Mouse (Mus musculus) liver, postnatal 0 days (tissue): Measurements from ENCODE around the gene Abi3. TPM values are rescaled to one million over a fixed set of nuclear protein-coding genes. Genes with fewer than 3 reads are reported as not detected.
A peak's percentile ranks its signal among the peaks of the same experiment; 100 is the strongest.

Source experiments
- ATAC-seq: fragments of 200-750 bp; cut with Nextera tagmentation; 2 replicates; pipeline ENCODE4 v1.8.0; 2017; ENCODE audit warnings: mild to moderate bottlenecking, moderate library complexity
- DNase-seq: peaks from one replicate; pipeline ENCODE4 v3.0.0-alpha.2; 2016
- H3K27ac ChIP-seq: fragments of 300-500 bp; sonication (generic); 2 replicates; pipeline ENCODE4 v1.5.1; 2014; ENCODE audit warnings: antibody characterized with exemption, moderate library complexity, mild to moderate bottlenecking, low read depth
- H3K27me3 ChIP-seq: fragments of 300-500 bp; sonication (generic); 2 replicates; pipeline ENCODE4 v1.6.1; 2014; ENCODE audit warnings: low read length, control low read depth, mixed read lengths; ENCODE audit not compliant: insufficient read depth
- H3K36me3 ChIP-seq: fragments of 300-500 bp; sonication (generic); replicated peaks from 2 replicates; pipeline ENCODE4 v1.6.1; 2014; ENCODE audit warnings: mild to moderate bottlenecking, control low read depth, low read length, moderate library complexity, mixed read lengths; ENCODE audit not compliant: insufficient read depth
- H3K4me1 ChIP-seq: fragments of 300-500 bp; sonication (generic); 2 replicates; pipeline ENCODE4 v1.6.1; 2014; ENCODE audit warnings: antibody characterized with exemption, mild to moderate bottlenecking, control low read depth; ENCODE audit not compliant: insufficient read depth
- H3K4me2 ChIP-seq: fragments of 300-500 bp; sonication (generic); 2 replicates; pipeline ENCODE4 v1.6.1; 2014; ENCODE audit warnings: low read depth, mild to moderate bottlenecking, low read length, moderate library complexity, mixed read lengths
- H3K4me3 ChIP-seq: fragments of 300-500 bp; sonication (generic); 2 replicates; pipeline ENCODE4 v1.5.1; 2014; ENCODE audit warnings: low read depth, low read length
- H3K9ac ChIP-seq: fragments of 300-500 bp; sonication (generic); replicated peaks from 2 replicates; pipeline ENCODE4 v1.6.1; 2014; ENCODE audit warnings: mild to moderate bottlenecking, moderate library complexity
- H3K9me3 ChIP-seq: fragments of 300-500 bp; sonication (generic); 2 replicates; pipeline ENCODE4 v1.6.1; 2016; ENCODE audit warnings: mild to moderate bottlenecking, control low read depth, low read length, mixed read lengths
- CTCF ChIP-seq: sonication (generic); IDR thresholded peaks from 2 replicates; pipeline ENCODE4 v1.5.1; 2016; ENCODE audit warnings: antibody characterized with exemption, low read depth
- EP300 ChIP-seq: IDR thresholded peaks from 2 replicates; pipeline ENCODE4 v1.6.1; 2016; ENCODE audit warnings: antibody characterized with exemption, low read depth, mild to moderate bottlenecking
- WGBS: fragments of 180-500 bp; shearing (Covaris S2); extraction: QIAGEN DNeasy Blood & Tissue Kit; methylation state at CpG from one replicate; pipeline ENCODE4 v1.1.7; 2014; ENCODE audit not compliant: insufficient replicate concordance; 5-methylcytosine and 5-hydroxymethylcytosine counted together
- polyA plus RNA-seq: library from polyadenylated mRNA; unstranded; fragments of >200 nt; fragmentation: Nextera tagmentation; extraction: Ambion mirVana; gene quantifications from 2 replicates; pipeline ENCODE4 v1.2.1, GENCODE M21; 2015

The Abi3 gene
- polyA plus RNA-seq, 1 experiment from 2014 or later = 9.8 TPM

DNA sequence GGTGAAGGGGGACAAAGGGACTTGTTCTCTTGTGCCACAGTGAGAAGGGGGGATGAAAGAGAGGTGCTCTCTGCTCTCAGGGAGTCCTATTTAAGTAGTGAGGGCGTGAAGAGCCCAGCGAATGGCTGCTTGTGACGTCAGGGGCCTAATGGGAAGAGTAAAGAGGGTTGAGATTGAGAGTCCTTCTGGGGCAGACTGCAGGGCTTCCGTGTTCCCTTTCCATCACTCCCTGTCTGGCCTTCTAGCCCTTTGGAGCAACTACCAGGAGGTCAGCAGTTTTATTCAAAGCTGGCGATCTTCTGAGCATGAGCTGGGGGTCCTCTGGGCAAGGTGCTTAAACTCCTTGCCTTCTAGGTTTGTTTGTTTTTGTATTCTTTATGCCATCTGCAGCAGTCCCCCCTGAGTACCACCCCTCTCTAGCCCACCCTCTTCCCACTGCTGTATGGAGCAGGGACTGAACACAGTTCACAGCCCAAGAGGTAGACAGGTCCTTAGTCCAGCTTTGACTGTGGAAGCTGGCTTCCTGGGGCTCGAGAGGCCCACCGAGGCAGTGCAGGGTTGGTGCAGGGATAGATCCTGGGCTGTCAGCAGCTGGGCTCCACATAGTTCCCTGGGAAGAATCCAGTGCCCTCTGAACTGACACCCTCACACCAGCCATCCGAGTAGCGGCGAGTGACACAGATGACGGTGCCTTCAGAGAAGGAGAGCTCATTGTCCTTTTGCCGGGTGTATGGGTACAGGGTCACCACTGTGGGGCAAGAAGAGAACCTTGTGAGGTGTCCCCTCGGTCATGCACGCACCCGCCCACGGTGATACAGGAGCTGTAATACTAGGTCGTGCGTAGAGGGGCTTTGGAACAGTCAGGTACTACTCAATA is 9.9 kb downstream of the Abi3 start:
- TF ChIP-seq EP300 (no peak), CTCF (no peak)
- no peak overlapping the region for H3K4me3 ChIP-seq
- no peaks in the 10 kb centered on the region for H3K9me3 ChIP-seq
- H3K9ac ChIP-seq = no peak overlapping the region
- no peak overlapping the region for H3K4me2 ChIP-seq
- H3K27me3 ChIP-seq = peaks cover 47% of the 10 kb centered on the region
- H3K36me3 ChIP-seq = peaks cover 5% of the 10 kb centered on the region; the same call in 1 of the 2 replicates
- WGBS = 74% methylated on average over 18 of the region's 18 CpGs
- H3K27ac ChIP-seq = no peak overlapping the region
- DNase-seq (peak; percentile 16), ATAC-seq (no peak)
- H3K4me1 ChIP-seq = peaks cover 60% of the 10 kb centered on the region

DNA sequence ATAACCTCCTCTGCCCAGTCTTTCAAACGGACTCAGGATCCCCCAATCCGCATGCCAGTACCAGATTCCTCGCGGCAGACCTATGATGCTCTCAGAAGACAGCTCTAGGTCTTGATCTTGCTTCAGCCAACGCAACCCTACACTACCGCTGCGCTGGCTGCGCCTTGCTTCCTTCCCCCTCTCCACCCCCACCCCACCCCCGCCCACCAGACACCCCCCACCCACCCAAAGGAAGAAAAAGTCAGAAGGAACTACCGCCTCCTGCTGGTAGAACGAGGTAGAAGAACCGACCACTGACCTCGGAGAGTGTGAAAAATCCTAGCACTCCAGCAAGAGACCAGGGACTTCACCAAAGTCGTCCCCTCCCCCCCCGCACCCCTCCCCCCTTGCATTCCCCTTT is 10.6 kb downstream of the Abi3 start:
- 11% methylated on average over 15 of the region's 15 CpGs for WGBS
- Histone ChIP-seq H3K9me3 (no peaks in the 10 kb centered on the region), H3K27me3 (peaks cover 47% of the 10 kb centered on the region), H3K36me3 (peaks cover 5% of the 10 kb centered on the region; the same call in 1 of the 2 replicates), H3K4me1 (peaks cover 57% of the 10 kb centered on the region), H3K9ac (no peak overlapping the region), H3K27ac (no peak overlapping the region), H3K4me2 (peak overlapping the region; percentile 63), H3K4me3 (peak overlapping the region; percentile 44)
- TF ChIP-seq EP300 (no peak), CTCF (peak; percentile 48)
- ATAC-seq (no peak), DNase-seq (peak; percentile 40)

DNA sequence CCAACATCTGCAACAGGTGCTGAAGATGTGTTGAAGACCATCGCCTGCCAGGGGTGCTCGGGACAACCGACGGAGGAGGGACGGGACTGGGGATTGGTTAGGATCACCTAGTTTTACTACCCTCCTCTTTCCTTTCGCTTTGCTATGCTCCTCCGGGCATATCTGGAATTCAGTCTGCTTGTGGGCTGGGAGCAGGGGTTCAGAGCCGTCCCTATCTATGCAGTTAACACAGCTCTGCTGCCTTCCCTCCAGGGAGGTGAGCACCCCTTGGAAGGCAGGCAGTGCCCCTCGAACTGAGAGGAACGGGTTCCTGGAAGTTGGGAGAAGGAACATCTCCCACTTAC is 11.0 kb downstream of the Abi3 start:
- Histone ChIP-seq H3K27ac (no peak overlapping the region), H3K9ac (peak overlapping the region; percentile 4), H3K4me2 (peak overlapping the region; percentile 63), H3K36me3 (peaks cover 5% of the 10 kb centered on the region; the same call in 1 of the 2 replicates), H3K4me1 (peaks cover 53% of the 10 kb centered on the region), H3K9me3 (no peaks in the 10 kb centered on the region), H3K27me3 (peaks cover 47% of the 10 kb centered on the region), H3K4me3 (peak overlapping the region; percentile 44)
- 7% methylated on average over 10 of the region's 10 CpGs for WGBS
- no peak for ATAC-seq
- no peak for DNase-seq
- TF ChIP-seq CTCF = no peak
- TF ChIP-seq EP300 = no peak

DNA sequence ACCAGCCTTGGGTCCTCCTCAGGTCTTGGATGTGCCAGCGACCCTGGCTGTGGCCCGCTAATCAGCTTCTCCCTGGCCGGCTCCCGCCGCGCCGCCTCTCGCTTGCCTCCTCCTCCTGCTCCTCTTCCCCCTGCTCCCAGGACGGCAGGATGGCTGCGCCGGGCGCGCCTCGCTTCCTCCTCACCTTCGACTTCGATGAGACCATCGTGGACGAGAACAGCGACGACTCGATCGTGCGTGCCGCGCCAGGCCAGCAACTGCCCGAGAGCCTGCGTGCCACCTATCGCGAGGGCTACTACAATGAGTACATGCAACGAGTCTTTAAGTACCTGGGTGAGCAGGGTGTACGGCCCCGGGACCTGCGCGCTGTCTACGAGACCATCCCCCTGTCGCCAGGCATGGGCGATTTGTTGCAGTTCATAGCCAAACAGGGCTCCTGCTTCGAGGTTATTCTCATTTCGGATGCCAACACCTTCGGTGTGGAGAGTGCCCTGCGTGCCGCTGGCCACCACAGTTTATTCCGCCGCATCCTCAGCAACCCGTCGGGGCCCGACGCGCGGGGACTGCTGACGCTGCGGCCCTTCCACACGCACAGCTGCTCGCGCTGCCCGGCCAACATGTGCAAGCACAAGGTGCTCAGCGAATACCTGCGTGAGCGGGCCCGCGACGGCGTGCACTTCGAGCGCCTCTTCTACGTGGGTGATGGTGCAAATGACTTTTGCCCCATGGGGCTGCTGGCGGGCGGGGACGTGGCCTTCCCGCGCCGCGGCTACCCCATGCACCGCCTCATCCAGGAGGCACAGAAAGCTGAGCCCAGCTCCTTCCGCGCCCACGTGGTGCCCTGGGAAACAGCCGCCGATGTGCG is 11.6 kb downstream of the Abi3 start:
- no peaks in the 10 kb centered on the region for H3K9me3 ChIP-seq
- peak overlapping the region; percentile 63 for H3K4me2 ChIP-seq
- no peak overlapping the region for H3K27ac ChIP-seq
- TF ChIP-seq EP300 (no peak), CTCF (no peak)
- H3K4me1 ChIP-seq = peaks cover 47% of the 10 kb centered on the region
- H3K9ac ChIP-seq = peak overlapping the region; percentile 4
- peaks cover 47% of the 10 kb centered on the region for H3K27me3 ChIP-seq
- no peak for ATAC-seq
- DNase-seq = peak; percentile 32
- WGBS = 8% methylated on average over 80 of the region's 80 CpGs
- peak overlapping the region; percentile 44 for H3K4me3 ChIP-seq
- H3K36me3 ChIP-seq = peaks cover 5% of the 10 kb centered on the region; the same call in 1 of the 2 replicates

DNA sequence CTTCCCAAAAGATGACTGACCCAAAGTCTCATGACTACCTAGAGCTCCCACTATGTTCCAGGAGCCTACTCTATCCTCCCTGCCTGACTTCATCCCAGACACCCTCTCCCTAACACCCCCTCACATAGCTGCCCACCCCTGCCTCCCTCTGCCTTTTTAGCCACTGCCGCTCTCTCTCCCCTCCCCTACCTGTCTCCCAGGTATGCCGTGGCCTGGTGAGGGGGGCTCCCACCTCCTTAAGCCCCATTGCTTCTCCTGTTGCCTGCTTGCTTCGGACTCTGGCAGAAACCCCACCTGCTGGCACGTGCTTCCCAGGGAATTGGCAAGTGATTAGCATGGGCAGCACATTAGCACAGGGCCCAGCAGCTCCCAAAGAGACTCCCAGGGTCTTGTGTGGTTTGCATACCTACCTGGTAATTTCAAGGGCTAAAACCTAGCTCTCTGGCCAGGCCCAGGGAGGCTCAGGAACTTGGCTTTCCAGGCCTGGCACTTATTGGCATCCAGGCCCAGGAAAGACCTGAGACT is 12.7 kb downstream of the Abi3 start:
- no peak overlapping the region for H3K4me3 ChIP-seq
- 59% methylated on average over 4 of the region's 4 CpGs for WGBS
- no peak for DNase-seq
- H3K36me3 ChIP-seq = peaks cover 5% of the 10 kb centered on the region; the same call in 1 of the 2 replicates
- H3K9ac ChIP-seq = no peak overlapping the region
- no peaks in the 10 kb centered on the region for H3K9me3 ChIP-seq
- peaks cover 42% of the 10 kb centered on the region for H3K4me1 ChIP-seq
- H3K27me3 ChIP-seq = peaks cover 54% of the 10 kb centered on the region
- ATAC-seq = no peak
- no peak overlapping the region for H3K27ac ChIP-seq
- no peak overlapping the region for H3K4me2 ChIP-seq
- TF ChIP-seq EP300 (no peak), CTCF (no peak)
